ENCODE assay signal across 8 mouse cellular contexts in the genomic region with DNA sequence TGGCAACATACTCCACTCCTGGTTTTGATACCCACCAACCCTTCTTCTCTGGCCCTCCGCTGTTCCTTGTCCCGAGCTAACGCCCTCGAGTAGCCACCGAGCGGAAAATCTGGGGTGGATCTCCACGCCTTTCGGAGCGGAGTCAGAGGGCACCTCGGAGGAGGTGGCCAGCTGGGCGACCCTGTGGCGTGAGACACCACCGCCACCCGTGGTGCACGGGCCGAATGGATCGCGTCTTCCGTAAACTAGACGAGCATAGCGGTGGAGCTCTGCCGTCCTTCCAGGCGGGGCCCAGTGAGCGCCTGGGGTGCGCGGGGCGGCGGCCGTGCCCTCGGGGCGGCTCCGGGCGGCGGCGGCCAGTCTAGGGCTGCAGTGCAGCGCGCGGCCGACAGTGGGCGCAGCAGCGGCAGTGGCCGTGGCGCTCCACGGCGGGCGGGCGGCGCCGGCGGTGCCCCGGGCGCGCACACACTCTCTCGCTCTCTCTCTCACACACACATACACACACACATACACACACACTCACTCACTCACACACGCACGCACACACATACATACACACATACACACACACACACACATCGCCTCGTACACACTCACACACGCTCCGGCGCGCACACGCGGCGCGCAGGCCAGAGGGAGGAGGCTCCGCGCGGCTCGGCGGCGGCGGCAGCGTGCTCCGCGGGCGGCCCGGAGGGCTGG. TPM values are rescaled to one million over a fixed set of nuclear protein-coding genes. Genes with fewer than 3 reads are reported as not detected.
DNase-seq lines count a peak whose midpoint lies in the region; ATAC-seq and TF ChIP-seq lines count a peak whose summit lies in the region.

A gene (plus strand): TSS at position 476 of the 699 bp plus-strand sequence.

- H3K27ac ChIP-seq in forebrain, embryonic 11.5 days (ENCODE audit: low read depth, low read length) = no peak within 1 kb of the TSS
- no peak within 1 kb of the TSS for H3K27ac ChIP-seq in heart, embryonic 16.5 days (ENCODE audit: low read length)
- H3K27ac ChIP-seq in liver, embryonic 13.5 days = no peak within 1 kb of the TSS
- H3K27ac ChIP-seq in stomach, embryonic 14.5 days (ENCODE audit: low read length) = no peak within 1 kb of the TSS

- H3K9me3 ChIP-seq in forebrain, embryonic 11.5 days (ENCODE audit: control insufficient read depth, low read length) = no peaks in the 10 kb centered on the region
- no peaks in the 10 kb centered on the region for H3K9me3 ChIP-seq in heart, embryonic 16.5 days (replicated peaks; ENCODE audit: control insufficient read depth, low read length)
- H3K9me3 ChIP-seq in liver, embryonic 13.5 days (replicated peaks) = no peaks in the 10 kb centered on the region
- H3K9me3 ChIP-seq in stomach, embryonic 14.5 days (ENCODE audit: control insufficient read depth, low read depth, low read length) = no peaks in the 10 kb centered on the region

- H3K27me3 ChIP-seq in C2C12 (ENCODE audit: control insufficient read depth, insufficient read depth, insufficient read length) = peaks cover 45% of the 10 kb centered on the region
- H3K27me3 ChIP-seq in forebrain, embryonic 11.5 days (ENCODE audit: control insufficient read depth, insufficient read depth, low read length) = peaks cover 9% of the 10 kb centered on the region
- peaks cover 40% of the 10 kb centered on the region for H3K27me3 ChIP-seq in heart, embryonic 16.5 days (ENCODE audit: control insufficient read depth, insufficient read depth, low read length)
- peaks cover 79% of the 10 kb centered on the region for H3K27me3 ChIP-seq in liver, embryonic 13.5 days
- H3K27me3 ChIP-seq in stomach, embryonic 14.5 days (ENCODE audit: control insufficient read depth, insufficient read depth, low read length) = peaks cover 11% of the 10 kb centered on the region; the same call in 1 of the 2 replicates

- no peak within 1 kb of the TSS for H3K4me3 ChIP-seq in C2C12 (ENCODE audit: insufficient read depth, poor library complexity, severe bottlenecking)
- H3K4me3 ChIP-seq in forebrain, embryonic 11.5 days (ENCODE audit: low read depth, low read length) = peak within 1 kb of the TSS; percentile 69
- peak within 1 kb of the TSS; percentile 64 for H3K4me3 ChIP-seq in heart, embryonic 16.5 days (ENCODE audit: low read length)
- H3K4me3 ChIP-seq in liver, embryonic 13.5 days (replicated peaks) = peak within 1 kb of the TSS; percentile 59
- H3K4me3 ChIP-seq in stomach, embryonic 14.5 days (ENCODE audit: low read depth, low read length) = peak within 1 kb of the TSS; percentile 50

- no peaks in the 10 kb centered on the region for H3K79me2 ChIP-seq in C2C12 (ENCODE audit: control insufficient read depth, insufficient read depth)

- H3K4me2 ChIP-seq in forebrain, embryonic 11.5 days (ENCODE audit: low read depth, low read length, severe bottlenecking) = peak within 1 kb of the TSS; percentile 78
- peak within 1 kb of the TSS; percentile 85 for H3K4me2 ChIP-seq in heart, embryonic 16.5 days (ENCODE audit: low read depth, low read length)
- peak within 1 kb of the TSS; percentile 72 for H3K4me2 ChIP-seq in liver, embryonic 13.5 days
- peak within 1 kb of the TSS; percentile 89 for H3K4me2 ChIP-seq in stomach, embryonic 14.5 days (replicated peaks; ENCODE audit: low read depth, low read length)

- H3K9ac ChIP-seq in forebrain, embryonic 11.5 days (ENCODE audit: low read length) = peak within 1 kb of the TSS; percentile 77
- peak within 1 kb of the TSS; percentile 50 for H3K9ac ChIP-seq in heart, embryonic 16.5 days (ENCODE audit: low read length)
- peak within 1 kb of the TSS; percentile 43; the same call in 1 of the 2 replicates for H3K9ac ChIP-seq in liver, embryonic 13.5 days
- peak within 1 kb of the TSS; percentile 46 for H3K9ac ChIP-seq in stomach, embryonic 14.5 days (replicated peaks; ENCODE audit: low read depth, low read length)

- no peaks in the 10 kb centered on the region for H3K79me3 ChIP-seq in C2C12 (ENCODE audit: low read depth)

- H3K36me3 ChIP-seq in C2C12 (ENCODE audit: control insufficient read depth, insufficient read depth) = no peaks in the 10 kb centered on the region
- no peaks in the 10 kb centered on the region for H3K36me3 ChIP-seq in forebrain, embryonic 11.5 days (ENCODE audit: control insufficient read depth, insufficient read depth, low read length)
- H3K36me3 ChIP-seq in heart, embryonic 16.5 days (ENCODE audit: control insufficient read depth, insufficient read depth) = no peaks in the 10 kb centered on the region
- no peaks in the 10 kb centered on the region for H3K36me3 ChIP-seq in liver, embryonic 13.5 days
- no peaks in the 10 kb centered on the region for H3K36me3 ChIP-seq in stomach, embryonic 14.5 days (ENCODE audit: control insufficient read depth, insufficient read depth, low read length)

- peak within 1 kb of the TSS; percentile 68 for H3ac ChIP-seq in C2C12 (ENCODE audit: control insufficient read depth, insufficient read length, low read depth)

- peak; percentile 86 for ATAC-seq in forebrain, embryonic 11.5 days (replicated peaks; ENCODE audit: low FRiP score)
- ATAC-seq in heart, embryonic 16.5 days (replicated peaks; ENCODE audit: extremely low read depth, insufficient read depth, low FRiP score) = peak; percentile 79
- ATAC-seq in liver, embryonic 13.5 days (ENCODE audit: low read depth) = peak; percentile 74
- ATAC-seq in stomach, embryonic 14.5 days (ENCODE audit: insufficient number of reproducible peaks, insufficient read depth, low FRiP score, low read depth) = peak; percentile 82

- peaks cover 4% of the 10 kb centered on the region; the same call in 1 of the 2 replicates for H3K4me1 ChIP-seq in forebrain, embryonic 11.5 days (replicated peaks; ENCODE audit: control insufficient read depth, insufficient read depth, low read length)
- H3K4me1 ChIP-seq in heart, embryonic 16.5 days (ENCODE audit: control insufficient read depth, insufficient read depth, low read length) = no peaks in the 10 kb centered on the region; the same call in 1 of the 2 replicates
- peaks cover 15% of the 10 kb centered on the region; the same call in 1 of the 2 replicates for H3K4me1 ChIP-seq in liver, embryonic 13.5 days (replicated peaks)
- H3K4me1 ChIP-seq in stomach, embryonic 14.5 days (ENCODE audit: control insufficient read depth, insufficient read depth, low read length) = peaks cover 8% of the 10 kb centered on the region; the same call in 1 of the 2 replicates

- DNase-seq in c-Kit-positive CD71-positive TER-119-positive erythroid progenitor cells, embryonic 14.5 days (ENCODE audit: low spot score) = peak; percentile 52
- DNase-seq in forebrain, embryonic 11.5 days (ENCODE audit: low spot score) = peak; percentile 97
- peak; percentile 94 for DNase-seq in kidney, postnatal 25 days
- DNase-seq in liver, embryonic 13.5 days = peak; percentile 61
- DNase-seq in natural killer cell, adult 2 months (ENCODE audit: low spot score in 2 of 2) = peak; percentile 54 to 55

- peak; percentile 99 for TF ChIP-seq CTCF in C2C12 (IDR thresholded peaks at IDR 0.05; ENCODE audit: control insufficient read depth, insufficient read depth, insufficient read length)

- WGBS in forebrain, embryonic 11.5 days = under 1% methylated on average over 60 of the region's 78 CpGs
- under 1% methylated on average over 75 of the region's 78 CpGs for WGBS in heart, embryonic 16.5 days
- WGBS in liver, embryonic 13.5 days (ENCODE audit: insufficient replicate concordance) = 1% methylated on average over 64 of the region's 78 CpGs
- under 1% methylated on average over 67 of the region's 78 CpGs for WGBS in stomach, embryonic 14.5 days

TF ChIP-seq in C2C12, 6 proteins besides CTCF, POLR2A, EP300 and RAD21:
- TF ChIP-seq MYOG (IDR thresholded peaks at IDR 0.05; ENCODE audit: control insufficient read depth, extremely low read depth, insufficient read length) = no peak
- TF ChIP-seq MAX (IDR thresholded peaks at IDR 0.05) = no peak
- TF ChIP-seq USF1 (IDR thresholded peaks at IDR 0.05; ENCODE audit: low read depth) = no peak
- no peak for TF ChIP-seq MYOD1 (IDR thresholded peaks at IDR 0.05; ENCODE audit: control insufficient read depth, insufficient read length, low read depth)
- TF ChIP-seq FOSL1 (IDR thresholded peaks at IDR 0.05; ENCODE audit: insufficient read depth, low read length, poor library complexity, severe bottlenecking) = no peak
- no peak for TF ChIP-seq CEBPB (IDR thresholded peaks at IDR 0.05; ENCODE audit: low read depth)

RNA-seq across cellular contexts. Expression of the gene that starts here (rescaled TPM):
- 0.23 TPM for polyA plus RNA-seq in C2C12 (2012; fragmentation: generic; extraction: Trizol)
- 3.2 and 7.7 TPM in 2 replicates for polyA plus RNA-seq in forebrain, embryonic 11.5 days (2014; fragmentation: Nextera tagmentation; extraction: Ambion mirVana)
- 0.49 and 0.80 TPM in 2 replicates for polyA plus RNA-seq in heart, embryonic 16.5 days (2015; fragmentation: Nextera tagmentation; extraction: Ambion mirVana)
- polyA plus RNA-seq in liver, embryonic 13.5 days (2015; fragmentation: Nextera tagmentation; extraction: Ambion mirVana) = 0.10 and 0.21 TPM in 2 replicates
- polyA plus RNA-seq in stomach, embryonic 14.5 days (2014; fragmentation: Nextera tagmentation; extraction: Ambion mirVana) = 1.2 and 1.6 TPM in 2 replicates

Comparison
In these comparisons a context has a peak if more than half of its experiments do, and no peak if none do; other contexts are left out.
1. Peak in ATAC-seq, H3K4me3 ChIP-seq, H3K9ac ChIP-seq and H3K4me2 ChIP-seq in heart, embryonic 16.5 days; RNA of the gene not detected or under 1 TPM.
2. Peak in DNase-seq, ATAC-seq, H3K4me3 ChIP-seq, H3K9ac ChIP-seq and H3K4me2 ChIP-seq in liver, embryonic 13.5 days; RNA of the gene not detected or under 1 TPM.